Mouse (Mus musculus) thymus, adult 2 months (tissue): ENCODE measurements at regions not wholly inside any gene's neighbourhood (a gene's known extent, or its start where the extent isn't known, plus 50 kb on each side); places are given as distances from the start of the nearest gene placed in this dataset.

ENCODE experiments used
- CTCF ChIP-seq: fragments of 200-500 bp; IDR thresholded peaks from 2 replicates; pipeline ENCODE4 v1.5.1; 2012; ENCODE audit warnings: mild to moderate bottlenecking, control low read depth, low read length, moderate library complexity, borderline replicate concordance; ENCODE audit not compliant: control insufficient read depth, poor library complexity, insufficient read depth; ENCODE audit errors: extremely low read depth
- POLR2A ChIP-seq: fragments of 200-500 bp; IDR thresholded peaks from 2 replicates; pipeline ENCODE4 v1.6.1; 2012; ENCODE audit warnings: mild to moderate bottlenecking, low read length, control low read depth, moderate library complexity; ENCODE audit not compliant: control insufficient read depth, poor library complexity, insufficient read depth; ENCODE audit errors: extremely low read depth

- TF ChIP-seq CTCF (no peak), POLR2A (no peak)
These were observed 535.8 kb upstream of the Auts2 start for GRCm38 (mm10) chr5:133078916-133079315.
